Mouse (Mus musculus) intestine, postnatal 0 days (tissue): ENCODE results near the gene Rbm14. TPM values are rescaled to one million over a fixed set of nuclear protein-coding genes. Genes with fewer than 3 reads are reported as not detected.

Experiments
- ATAC-seq: fragments of 200-750 bp; cut with Nextera tagmentation; 2 replicates; pipeline ENCODE4 v1.8.0; 2017; ENCODE audit warnings: mild to moderate bottlenecking, moderate TSS enrichment, moderate library complexity
- H3K27ac ChIP-seq: fragments of 300-500 bp; sonication (generic); 2 replicates; pipeline ENCODE4 v1.5.1; 2014; ENCODE audit warnings: mild to moderate bottlenecking, low read depth, low read length, moderate library complexity
- H3K27me3 ChIP-seq: fragments of 300-500 bp; sonication (generic); replicated peaks from 2 replicates; pipeline ENCODE4 v1.6.1; 2014; ENCODE audit warnings: low read length, mixed read lengths; ENCODE audit not compliant: control insufficient read depth, insufficient read depth
- H3K36me3 ChIP-seq: fragments of 300-500 bp; sonication (generic); 2 replicates; pipeline ENCODE4 v1.6.1; 2014; ENCODE audit warnings: mild to moderate bottlenecking, moderate library complexity; ENCODE audit not compliant: control insufficient read depth, insufficient read depth
- H3K4me1 ChIP-seq: fragments of 300-500 bp; sonication (generic); replicated peaks from 2 replicates; pipeline ENCODE4 v1.6.1; 2014; ENCODE audit warnings: antibody characterized with exemption, low read length, mixed read lengths; ENCODE audit not compliant: control insufficient read depth, insufficient read depth
- H3K4me2 ChIP-seq: fragments of 300-500 bp; sonication (generic); replicated peaks from 2 replicates; pipeline ENCODE4 v1.6.1; 2014; ENCODE audit warnings: low read depth, mild to moderate bottlenecking, moderate library complexity
- H3K4me3 ChIP-seq: fragments of 300-500 bp; sonication (generic); 2 replicates; pipeline ENCODE4 v1.5.1; 2014; ENCODE audit warnings: low read depth, low read length
- H3K9ac ChIP-seq: fragments of 300-500 bp; sonication (generic); 2 replicates; pipeline ENCODE4 v1.6.1; 2014; ENCODE audit warnings: mild to moderate bottlenecking, low read depth, low read length
- H3K9me3 ChIP-seq: fragments of 300-500 bp; sonication (generic); 2 replicates; pipeline ENCODE4 v1.6.1; 2016; ENCODE audit warnings: mixed run types; ENCODE audit not compliant: control insufficient read depth
- CTCF ChIP-seq: sonication (generic); IDR thresholded peaks from 2 replicates; pipeline ENCODE4 v1.5.1; 2016; ENCODE audit warnings: low read depth, mild to moderate bottlenecking, control low read depth, antibody characterized with exemption, moderate library complexity
- WGBS: fragments of 180-500 bp; shearing (Covaris S2); extraction: QIAGEN DNeasy Blood & Tissue Kit; methylation state at CpG from one replicate; pipeline ENCODE4 v1.1.7; 2014; 5-methylcytosine and 5-hydroxymethylcytosine counted together
- polyA plus RNA-seq: library from polyadenylated mRNA; unstranded; fragments of >200 nt; fragmentation: Nextera tagmentation; extraction: Ambion mirVana; gene quantifications from 2 replicates; pipeline ENCODE4 v1.2.1, GENCODE M21; 2015

Gene Rbm14
- polyA plus RNA-seq: 21.1 and 21.8 TPM in 2 replicates

GRCm38 (mm10) chr19:4811063-4811908 is at the start of gene Rbm14, which contains the start of gene Gm21992:
TSS of gene Rbm14 (minus strand) at chr19:4811634.
TSS of gene Gm21992 (minus strand) at chr19:4811612.
- peak within 1 kb of the TSS; percentile 83 for H3K4me3 ChIP-seq
- H3K27me3 ChIP-seq: no peaks in the 10 kb centered on the region
- under 1% methylated on average over 83 of the region's 83 CpGs for WGBS
- peak; percentile 98 for ATAC-seq
- 0 out of 2 replicates have a peak, but pooled peaks cover 5% of the 10 kb centered on the region for H3K4me1 ChIP-seq
- 0 out of 2 replicates have a peak, but pooled peaks cover 3% of the 10 kb centered on the region for H3K9me3 ChIP-seq
- H3K27ac ChIP-seq: peak within 1 kb of the TSS; percentile 92
- H3K36me3 ChIP-seq: no peaks in the 10 kb centered on the region
- H3K9ac ChIP-seq: peak within 1 kb of the TSS; percentile 73
- peak within 1 kb of the TSS; percentile 71 for H3K4me2 ChIP-seq
- TF ChIP-seq CTCF: no peak

GRCm38 (mm10) chr19:4859081-4859480 is 47.6 kb upstream of the Rbm14 start:
- H3K9me3 ChIP-seq: no peaks in the 10 kb centered on the region
- peaks cover 4% of the 10 kb centered on the region; the same call in 1 of the 2 replicates for H3K4me1 ChIP-seq
- WGBS: 65% methylated on average over 6 of the region's 6 CpGs
- H3K27me3 ChIP-seq: peaks cover 3% of the 10 kb centered on the region; the same call in 1 of the 2 replicates
- H3K27ac ChIP-seq: no peak overlapping the region
- TF ChIP-seq CTCF: no peak
- no peak for ATAC-seq
- no peaks in the 10 kb centered on the region for H3K36me3 ChIP-seq
- no peak overlapping the region for H3K4me2 ChIP-seq
- no peak overlapping the region for H3K9ac ChIP-seq
- no peak overlapping the region for H3K4me3 ChIP-seq

DNA sequence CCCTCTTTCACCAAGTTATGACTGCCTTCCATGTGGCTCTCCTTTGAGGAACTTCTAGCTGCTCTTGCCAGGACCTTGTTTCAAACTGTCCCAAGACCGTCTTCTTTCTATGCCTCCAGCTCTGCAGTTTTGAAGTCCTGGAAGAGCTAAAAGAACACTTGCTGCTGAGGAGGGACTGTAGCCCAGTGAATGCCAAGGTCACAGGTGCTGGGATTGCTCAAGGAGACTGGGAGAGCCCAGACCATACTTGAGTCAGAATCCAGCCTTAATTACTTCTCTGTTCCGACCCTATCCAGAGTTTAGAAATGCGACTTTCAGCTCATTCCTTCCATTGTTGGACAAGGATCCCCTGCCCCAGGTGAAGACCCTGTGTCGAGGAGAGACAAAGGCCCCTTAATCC is 44.5 kb upstream of the Rbm14 start:
- Histone ChIP-seq H3K9me3 (no peaks in the 10 kb centered on the region), H3K9ac (no peak overlapping the region), H3K27me3 (peaks cover 3% of the 10 kb centered on the region; the same call in 1 of the 2 replicates), H3K4me2 (peak overlapping the region; percentile 97; the same call in 1 of the 2 replicates), H3K4me1 (peaks cover 4% of the 10 kb centered on the region; the same call in 1 of the 2 replicates), H3K4me3 (no peak overlapping the region), H3K36me3 (no peaks in the 10 kb centered on the region), H3K27ac (no peak overlapping the region)
- no peak for TF ChIP-seq CTCF
- 79% methylated on average over 4 of the region's 4 CpGs for WGBS
- ATAC-seq: no peak

- peak overlapping the region; percentile 48 for H3K9ac ChIP-seq
- H3K27ac ChIP-seq: no peak overlapping the region
- H3K27me3 ChIP-seq: peaks cover 3% of the 10 kb centered on the region; the same call in 1 of the 2 replicates
- whole genome bisulfite sequencing: 3% methylated on average over 14 of the region's 14 CpGs
- no peaks in the 10 kb centered on the region for H3K36me3 ChIP-seq
- H3K9me3 ChIP-seq: no peaks in the 10 kb centered on the region
- H3K4me2 ChIP-seq: peak overlapping the region; percentile 97
- peaks cover 4% of the 10 kb centered on the region; the same call in 1 of the 2 replicates for H3K4me1 ChIP-seq
- no peak for TF ChIP-seq CTCF
- peak overlapping the region; percentile 51 for H3K4me3 ChIP-seq
- no peak for ATAC-seq
Measured at GRCm38 (mm10) chr19:4855470-4855820, 44.0 kb upstream of the Rbm14 start.

DNA sequence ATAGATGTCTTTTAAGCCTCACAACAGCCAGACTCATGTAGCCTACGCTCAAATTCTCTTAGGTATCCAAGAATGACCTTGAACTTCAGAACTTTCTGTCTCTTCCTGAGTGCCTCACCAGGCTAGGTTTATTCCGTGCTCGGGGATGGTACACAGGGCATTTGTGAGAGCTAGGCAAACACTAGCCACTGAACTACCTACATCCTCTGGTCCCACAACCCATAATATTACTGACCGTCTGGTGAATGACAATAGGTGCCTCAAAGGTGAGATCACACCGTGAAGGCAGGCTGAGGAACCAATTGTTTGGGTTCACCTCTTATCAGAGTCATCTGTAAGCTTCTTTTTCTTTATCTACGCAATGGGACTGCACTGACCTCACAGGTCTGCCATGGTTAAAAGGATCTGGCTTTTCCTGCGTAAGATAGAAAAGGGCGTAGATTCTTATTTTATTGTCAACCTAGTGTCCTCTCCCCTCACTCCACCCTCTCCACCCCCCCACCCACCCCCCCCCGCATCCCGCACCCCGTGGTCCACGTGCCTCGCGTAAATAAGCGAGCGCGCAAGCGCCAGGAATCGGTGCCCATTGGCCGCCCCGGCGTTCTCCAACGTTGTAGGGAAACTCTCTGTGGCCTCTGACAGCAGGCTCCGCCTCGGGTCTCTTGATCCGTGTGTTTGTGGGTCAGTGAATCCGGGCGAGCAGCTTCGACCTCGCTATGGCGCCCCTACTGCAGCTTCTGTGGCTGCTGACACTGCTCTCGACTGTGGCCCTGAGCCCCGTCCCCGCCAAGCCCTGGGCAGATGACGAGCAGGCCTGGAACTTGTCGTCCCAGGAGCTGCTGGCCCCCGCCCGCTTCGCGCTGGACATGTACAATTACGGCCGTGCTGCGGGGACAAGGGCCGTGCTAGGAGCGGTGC is 43.4 kb upstream of the Rbm14 start, which contains the start of gene Ctsf:
Gene Ctsf, plus strand, starts transcription at position 579 of the 918 bp plus-strand sequence.
- Histone ChIP-seq H3K4me1 (peaks cover 4% of the 10 kb centered on the region; the same call in 1 of the 2 replicates), H3K27me3 (peaks cover 3% of the 10 kb centered on the region; the same call in 1 of the 2 replicates), H3K4me2 (peak within 1 kb of the TSS; percentile 97), H3K36me3 (no peaks in the 10 kb centered on the region), H3K27ac (no peak within 1 kb of the TSS), H3K4me3 (peak within 1 kb of the TSS; percentile 51), H3K9ac (peak within 1 kb of the TSS; percentile 48), H3K9me3 (no peaks in the 10 kb centered on the region)
- TF ChIP-seq CTCF: 0 out of 2 replicates have a peak, but pooled peaks have one; percentile 11
- 2% methylated on average over 45 of the region's 45 CpGs for WGBS
- ATAC-seq: peak; percentile 69
